Mouse (Mus musculus) E14TG2a.4 (cell line): ENCODE data around the gene D11Wsu47e.

ENCODE experiments used
- H3K27me3 ChIP-seq: 2 replicates; pipeline ENCODE4 v1.6.1; 2014; ENCODE audit warnings: low read length, control low read depth; ENCODE audit not compliant: insufficient read depth
- H3K36me3 ChIP-seq: 2 replicates; pipeline ENCODE4 v1.6.1; 2014; ENCODE audit warnings: low read length, control low read depth; ENCODE audit not compliant: insufficient read depth
- H3K4me1 ChIP-seq: replicated peaks from 2 replicates; pipeline ENCODE4 v1.6.1; 2014; ENCODE audit warnings: low read depth, low read length, control low read depth
- H3K4me3 ChIP-seq: replicated peaks from 2 replicates; pipeline ENCODE4 v1.5.1; 2014; ENCODE audit warnings: mild to moderate bottlenecking, low read length
- H3K9me3 ChIP-seq: 2 replicates; pipeline ENCODE4 v1.6.1; 2014; ENCODE audit warnings: low read length, control low read depth
- CTCF ChIP-seq: conservative IDR thresholded peaks from 2 replicates; pipeline ENCODE4 v1.5.1; 2014; ENCODE audit warnings: low read length
- NANOG ChIP-seq: IDR thresholded peaks from 2 replicates; pipeline ENCODE4 v1.6.1; 2014; ENCODE audit warnings: borderline replicate concordance, low read length, mixed read lengths
- POU5F1 ChIP-seq: IDR thresholded peaks from 2 replicates; pipeline ENCODE4 v1.6.1; 2014; ENCODE audit warnings: low read length, borderline replicate concordance

D11Wsu47e gene

DNA sequence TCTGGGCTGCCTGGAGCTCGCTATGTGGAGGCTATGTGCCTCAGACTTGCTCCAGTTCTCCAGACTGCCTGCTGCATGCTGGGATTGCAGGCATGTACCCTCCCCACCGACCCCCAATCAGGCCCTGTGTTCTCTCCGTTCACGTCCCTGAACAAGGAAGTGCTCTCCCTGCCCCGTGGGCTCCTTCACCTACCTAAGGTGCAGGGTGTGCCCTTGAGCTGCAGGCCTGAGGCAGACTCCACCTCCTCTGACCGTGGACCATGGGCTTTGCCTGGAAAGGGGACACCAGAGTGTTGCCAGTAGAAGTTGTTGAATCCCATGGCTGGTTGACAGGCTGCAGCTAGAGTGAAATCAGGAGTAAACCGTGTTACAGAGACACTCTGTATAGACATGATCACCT is 15.4 kb downstream of the D11Wsu47e start:
- TF ChIP-seq NANOG (no peak), CTCF (no peak), POU5F1 (no peak)
- H3K36me3 ChIP-seq, result peaks cover 87% of the 10 kb centered on the region
- no peaks in the 10 kb centered on the region for H3K27me3 ChIP-seq
- H3K9me3 ChIP-seq, result no peaks in the 10 kb centered on the region
- H3K4me1 ChIP-seq, result peaks cover 74% of the 10 kb centered on the region
- no peak overlapping the region for H3K4me3 ChIP-seq

DNA sequence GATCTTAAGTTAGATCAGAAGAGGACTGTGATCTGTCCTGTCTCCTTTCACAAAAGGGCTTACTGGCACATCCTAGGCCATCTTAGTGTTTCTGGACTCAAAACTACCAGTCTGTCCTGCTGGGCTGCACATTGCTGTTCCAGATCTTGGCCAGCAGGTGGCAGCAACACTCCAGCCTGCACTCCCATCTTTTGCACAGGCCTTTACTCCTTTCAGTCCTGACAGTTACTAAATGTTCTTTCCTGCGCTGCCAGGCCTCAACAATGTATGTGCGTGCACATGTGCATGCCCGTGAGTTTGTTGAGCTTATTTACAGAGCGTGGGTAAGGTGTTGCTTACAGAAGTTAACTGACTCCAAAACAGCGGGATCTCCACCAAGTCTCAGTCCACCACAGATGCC is 19.5 kb downstream of the D11Wsu47e start:
- Histone ChIP-seq H3K9me3 (no peaks in the 10 kb centered on the region), H3K27me3 (no peaks in the 10 kb centered on the region), H3K4me3 (no peak overlapping the region), H3K4me1 (peaks cover 86% of the 10 kb centered on the region), H3K36me3 (peaks cover 68% of the 10 kb centered on the region)
- TF ChIP-seq POU5F1 (no peak), CTCF (peak; percentile 98), NANOG (no peak)

- TF ChIP-seq CTCF (no peak), POU5F1 (no peak), NANOG (no peak)
- H3K4me3 ChIP-seq, result peak overlapping the region; percentile 65
- H3K9me3 ChIP-seq, result no peaks in the 10 kb centered on the region
- H3K36me3 ChIP-seq, result peaks cover 52% of the 10 kb centered on the region
- H3K27me3 ChIP-seq, result no peaks in the 10 kb centered on the region
- peaks cover 81% of the 10 kb centered on the region for H3K4me1 ChIP-seq
Observed at GRCm38 (mm10) chr11:113705966-113706652, 21.9 kb downstream of the D11Wsu47e start.

GRCm38 (mm10) chr11:113708629-113709213 is 24.5 kb downstream of the D11Wsu47e start:
- Histone ChIP-seq H3K4me1 (peaks cover 80% of the 10 kb centered on the region), H3K4me3 (peak overlapping the region; percentile 82), H3K27me3 (no peaks in the 10 kb centered on the region), H3K9me3 (no peaks in the 10 kb centered on the region), H3K36me3 (peaks cover 27% of the 10 kb centered on the region)
- TF ChIP-seq CTCF (no peak), POU5F1 (no peak), NANOG (no peak)

DNA sequence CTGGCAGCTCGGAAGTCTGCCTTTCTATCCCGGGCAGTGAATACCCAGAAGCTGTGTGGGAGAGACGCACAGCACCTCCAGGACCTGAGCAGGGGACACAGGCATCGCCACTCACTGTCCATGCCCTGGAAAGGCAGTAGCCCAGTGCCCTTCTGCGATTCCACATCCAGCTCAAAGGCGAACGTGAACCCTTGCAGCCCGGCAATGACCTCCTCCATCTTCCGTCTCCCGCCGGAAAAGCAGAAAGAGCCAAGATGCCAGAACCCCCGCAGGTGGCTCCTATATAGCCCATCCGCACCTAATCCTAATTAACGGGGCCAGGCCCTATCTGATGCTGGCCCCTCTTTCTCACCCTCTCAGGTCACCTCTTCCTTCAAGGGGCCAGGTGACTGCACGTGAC is 25.1 kb downstream of the D11Wsu47e start:
- Histone ChIP-seq H3K27me3 (no peaks in the 10 kb centered on the region), H3K36me3 (peaks cover 23% of the 10 kb centered on the region), H3K4me3 (peak overlapping the region; percentile 82), H3K9me3 (no peaks in the 10 kb centered on the region), H3K4me1 (peaks cover 80% of the 10 kb centered on the region)
- TF ChIP-seq CTCF, result no peak
- TF ChIP-seq POU5F1, result no peak

DNA sequence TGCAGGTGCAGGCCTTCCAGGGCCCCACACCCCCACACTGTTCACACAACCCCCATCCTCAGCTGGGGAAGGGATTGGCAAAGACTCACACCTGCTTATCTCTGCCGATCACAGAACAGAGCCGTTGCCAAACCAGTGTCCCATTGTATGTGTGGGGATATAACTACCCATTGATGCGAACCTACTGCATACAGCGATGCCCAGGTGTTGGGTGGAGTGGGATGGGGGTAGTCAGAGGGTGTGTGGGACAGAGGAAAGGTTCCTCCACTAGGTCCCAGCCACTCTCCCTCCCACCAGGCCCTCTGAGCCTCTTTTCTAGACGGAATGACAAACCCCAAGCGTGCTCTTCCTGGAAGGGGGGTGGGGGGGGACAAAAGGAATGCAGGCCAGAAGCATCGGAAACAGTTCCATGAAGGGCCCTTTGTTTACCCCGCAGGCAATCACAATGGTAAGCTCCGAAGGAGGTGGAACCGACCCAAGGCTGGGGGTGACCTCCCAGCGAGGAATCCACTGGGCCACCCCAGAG is 25.6 kb downstream of the D11Wsu47e start, which contains the start of gene Cpsf4l:
Gene Cpsf4l (minus strand): TSS at position 287 of the 526 bp plus-strand sequence.
- H3K9me3 ChIP-seq, result no peaks in the 10 kb centered on the region
- no peaks in the 10 kb centered on the region for H3K27me3 ChIP-seq
- peaks cover 23% of the 10 kb centered on the region for H3K36me3 ChIP-seq
- H3K4me1 ChIP-seq, result peaks cover 82% of the 10 kb centered on the region
- peak within 1 kb of the TSS; percentile 82 for H3K4me3 ChIP-seq
- TF ChIP-seq NANOG, result peak; percentile 58
- TF ChIP-seq CTCF, result no peak

GRCm38 (mm10) chr11:113710257-113710777 is 26.1 kb downstream of the D11Wsu47e start:
- TF ChIP-seq POU5F1 (no peak), CTCF (no peak), NANOG (peak; percentile 79; the same call in 1 of the 2 replicates)
- peak overlapping the region; percentile 82 for H3K4me3 ChIP-seq
- H3K27me3 ChIP-seq, result no peaks in the 10 kb centered on the region

GRCm38 (mm10) chr11:113711061-113711460 is 26.8 kb downstream of the D11Wsu47e start:
- Histone ChIP-seq H3K4me1 (peaks cover 82% of the 10 kb centered on the region), H3K4me3 (peak overlapping the region; percentile 82), H3K9me3 (no peaks in the 10 kb centered on the region), H3K36me3 (peaks cover 16% of the 10 kb centered on the region), H3K27me3 (peaks cover 2% of the 10 kb centered on the region; the same call in 1 of the 2 replicates)
- no peak for TF ChIP-seq CTCF
- TF ChIP-seq POU5F1, result no peak
- TF ChIP-seq NANOG, result no peak

More at GRCm38 (mm10) chr11:113710257-113710777, 26.1 kb downstream of the D11Wsu47e start:
- peaks cover 86% of the 10 kb centered on the region for H3K4me1 ChIP-seq
- H3K9me3 ChIP-seq, result no peaks in the 10 kb centered on the region
- H3K36me3 ChIP-seq, result peaks cover 23% of the 10 kb centered on the region
